Comparison of ENCODE assay signal across 13 mouse cellular contexts in genomic region chr9:13545726-13546125, GRCm38 (mm10).
"Had no signal": no experiment of that assay in that cellular context is flagged by ENCODE, and none has a peak within 500 bp of the region (broad histone marks: within the 10 kb centered on the region; RNA-seq: fewer than 3 reads in every experiment).

No protein-coding gene starts in this region.

- H3K4me2 ChIP-seq: kidney, embryonic 15.5 days; limb, embryonic 15.5 days; midbrain, embryonic 12.5 days had no signal

- H3K36me3 ChIP-seq: kidney, embryonic 15.5 days; limb, embryonic 15.5 days; midbrain, embryonic 12.5 days had no signal

- H3K4me3 ChIP-seq: kidney, embryonic 15.5 days; left cerebral cortex, adult 2 months; limb, embryonic 15.5 days; midbrain, embryonic 12.5 days had no signal

- DNase-seq: kidney, adult 2 months; kidney, postnatal 14 days; lung, adult 18-20 months; lung, postnatal 4 days; right cerebral cortex, postnatal 14 days; thymus, postnatal 4 days had no signal

- H3K27ac ChIP-seq: kidney, embryonic 15.5 days; left cerebral cortex, adult 2 months; limb, embryonic 15.5 days; midbrain, embryonic 12.5 days; stomach, postnatal 0 days had no signal

- ATAC-seq: intestine, embryonic 16.5 days; midbrain, embryonic 16.5 days had no signal

- H3K9me3 ChIP-seq: kidney, embryonic 15.5 days; limb, embryonic 15.5 days; midbrain, embryonic 12.5 days had no signal

- H3K9ac ChIP-seq: kidney, embryonic 15.5 days; limb, embryonic 15.5 days; midbrain, embryonic 12.5 days had no signal

- H3K27me3 ChIP-seq: kidney, embryonic 15.5 days; limb, embryonic 15.5 days; midbrain, embryonic 12.5 days had no signal
